21 mouse cellular contexts compared by ENCODE assay signal in the genomic region with DNA sequence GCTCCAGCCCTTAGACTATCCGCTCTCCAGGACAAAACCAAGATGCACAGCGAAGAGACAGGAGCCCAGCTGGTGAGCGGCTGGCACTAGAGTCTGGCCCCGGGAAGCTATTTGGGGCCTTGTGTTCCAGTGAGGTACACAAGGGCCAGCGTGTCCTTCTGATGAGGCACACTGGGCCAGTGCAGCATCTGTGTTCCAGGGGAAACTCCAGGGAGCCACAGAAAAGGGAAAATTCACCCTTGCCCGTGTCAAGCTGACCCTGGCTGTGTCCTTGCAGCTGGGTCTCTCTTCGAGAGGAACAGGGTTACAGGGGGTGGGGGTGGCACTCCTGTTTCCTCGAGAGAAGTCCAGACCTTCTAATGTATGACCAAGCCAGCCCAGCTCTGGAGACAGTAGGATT. TPM values are rescaled to one million over a fixed set of nuclear protein-coding genes. Genes with fewer than 3 reads are reported as not detected.
"Had no signal": no experiment of that assay in that cellular context is flagged by ENCODE, and none has a peak within 500 bp of the region (broad histone marks: within the 10 kb centered on the region; RNA-seq: fewer than 3 reads in every experiment).

No protein-coding gene starts in this region.

- H3K9ac ChIP-seq: liver, embryonic 13.5 days; midbrain, embryonic 12.5 days; midbrain, embryonic 15.5 days had no signal

- H3K9me3 ChIP-seq: liver, embryonic 13.5 days; midbrain, embryonic 12.5 days; midbrain, embryonic 15.5 days; neural tube, embryonic 13.5 days had no signal

- H3K36me3 ChIP-seq: liver, embryonic 13.5 days; midbrain, embryonic 12.5 days; midbrain, embryonic 15.5 days had no signal

- ATAC-seq: intestine, postnatal 0 days; midbrain, embryonic 15.5 days had no signal

- H3K4me2 ChIP-seq: liver, embryonic 13.5 days; midbrain, embryonic 12.5 days; midbrain, embryonic 15.5 days; neural tube, embryonic 13.5 days had no signal

- H3K4me1 ChIP-seq: liver, embryonic 13.5 days had no signal

- DNase-seq: kidney, adult 2 months; kidney, postnatal 25 days; liver, embryonic 13.5 days; lung, adult 2 months; lung, postnatal 14 days; lung, postnatal 4 days; right cerebral cortex, postnatal 4 days; thymus, adult 2 months; thymus, postnatal 14 days; thymus, postnatal 4 days had no signal

- H3K4me3 ChIP-seq: liver, embryonic 13.5 days; midbrain, embryonic 12.5 days; midbrain, embryonic 15.5 days; myocyte; neural tube, embryonic 13.5 days had no signal

- H3K27me3 ChIP-seq: liver, embryonic 13.5 days; midbrain, embryonic 15.5 days; neural tube, embryonic 13.5 days had no signal

- H3K27ac ChIP-seq: kidney, postnatal 0 days; liver, embryonic 13.5 days; midbrain, embryonic 12.5 days; midbrain, embryonic 15.5 days; neural tube, embryonic 13.5 days; stomach, postnatal 0 days had no signal

RNA-seq across cellular contexts. Expression of a gene that starts 25.8 kb away (rescaled TPM):
- total RNA-seq: megakaryocyte progenitor cell, adult 5-6 weeks; megakaryocyte-erythroid progenitor cell, adult 5-6 weeks; monocyte, adult 5-6 weeks; neutrophil, adult 5-6 weeks had no signal
- polyA plus RNA-seq: myocyte had no signal
